Comparison of ENCODE assay signal across 8 mouse cellular contexts in genomic region chr15:12084859-12085258, GRCm38 (mm10). TPM values are rescaled to one million over a fixed set of nuclear protein-coding genes. Genes with fewer than 3 reads are reported as not detected.
DNase-seq lines count a peak whose midpoint lies in the region; ATAC-seq lines count a peak whose summit lies in the region.

No protein-coding gene starts in this region.

- H3K4me3 ChIP-seq in forebrain, embryonic 14.5 days (ENCODE audit: low read depth, low read length): no peak overlapping the region
- no peak overlapping the region for H3K4me3 ChIP-seq in forebrain, embryonic 10.5 days
- no peak overlapping the region for H3K4me3 ChIP-seq in stomach, embryonic 14.5 days (ENCODE audit: low read depth, low read length)

- WGBS in forebrain, embryonic 14.5 days: 82% methylated on average over 4 of the region's 4 CpGs
- WGBS in forebrain, embryonic 10.5 days: 78% methylated on average over 4 of the region's 4 CpGs
- WGBS in stomach, embryonic 14.5 days: 69% methylated on average over 4 of the region's 4 CpGs

- DNase-seq in forebrain, embryonic 14.5 days (ENCODE audit: low spot score): peak; percentile 56
- no peak for DNase-seq in forebrain, embryonic 10.5 days (ENCODE audit: extremely low spot score, low spot score)
- DNase-seq in CD8-positive naive resting alpha-beta T cell, adult 2 months (ENCODE audit: low read depth in 2 of 2, low spot score in 2 of 2): peak; percentile 50 to 63
- peak; percentile 26 for DNase-seq in c-Kit-positive CD71-negative TER-119-negative erythroid progenitor cells, embryonic 14.5 days (ENCODE audit: low read depth)
- DNase-seq in gastrocnemius, postnatal 10 days: peak; percentile 67
- peak; percentile 80 for DNase-seq in kidney, postnatal 10 days
- DNase-seq in mesoderm, embryonic 11.5 days (ENCODE audit: low read depth, low spot score): peak; percentile 49

- H3K27ac ChIP-seq in forebrain, embryonic 14.5 days (ENCODE audit: low read depth, low read length): no peak overlapping the region
- no peak overlapping the region for H3K27ac ChIP-seq in forebrain, embryonic 10.5 days
- peak overlapping the region; percentile 68 for H3K27ac ChIP-seq in stomach, embryonic 14.5 days (ENCODE audit: low read length)

- ATAC-seq in forebrain, embryonic 14.5 days: peak; percentile 57; the same call in 1 of the 2 replicates
- peak; percentile 50; the same call in 1 of the 2 replicates for ATAC-seq in stomach, embryonic 14.5 days (ENCODE audit: insufficient number of reproducible peaks, insufficient read depth, low FRiP score, low read depth)

- H3K36me3 ChIP-seq in forebrain, embryonic 14.5 days (ENCODE audit: control insufficient read depth, insufficient read depth, low read length): no peaks in the 10 kb centered on the region
- H3K36me3 ChIP-seq in forebrain, embryonic 10.5 days (replicated peaks): no peaks in the 10 kb centered on the region
- H3K36me3 ChIP-seq in stomach, embryonic 14.5 days (ENCODE audit: control insufficient read depth, insufficient read depth, low read length): no peaks in the 10 kb centered on the region

- no peak overlapping the region for H3K4me2 ChIP-seq in forebrain, embryonic 14.5 days (ENCODE audit: low read length)
- H3K4me2 ChIP-seq in stomach, embryonic 14.5 days (replicated peaks; ENCODE audit: low read depth, low read length): no peak overlapping the region

- no peaks in the 10 kb centered on the region for H3K4me1 ChIP-seq in forebrain, embryonic 14.5 days (ENCODE audit: control insufficient read depth, insufficient read depth, low read length)
- no peaks in the 10 kb centered on the region for H3K4me1 ChIP-seq in forebrain, embryonic 10.5 days
- peaks cover 7% of the 10 kb centered on the region; the same call in 1 of the 2 replicates for H3K4me1 ChIP-seq in stomach, embryonic 14.5 days (ENCODE audit: control insufficient read depth, insufficient read depth, low read length)

- H3K27me3 ChIP-seq in forebrain, embryonic 14.5 days (replicated peaks; ENCODE audit: control insufficient read depth, insufficient read depth, low read length): no peaks in the 10 kb centered on the region
- no peaks in the 10 kb centered on the region for H3K27me3 ChIP-seq in forebrain, embryonic 10.5 days (ENCODE audit: poor library complexity, severe bottlenecking)
- no peaks in the 10 kb centered on the region for H3K27me3 ChIP-seq in stomach, embryonic 14.5 days (ENCODE audit: control insufficient read depth, insufficient read depth, low read length)

- H3K9ac ChIP-seq in forebrain, embryonic 14.5 days (ENCODE audit: low read length): no peak overlapping the region
- no peak overlapping the region for H3K9ac ChIP-seq in stomach, embryonic 14.5 days (replicated peaks; ENCODE audit: low read depth, low read length)

- no peaks in the 10 kb centered on the region for H3K9me3 ChIP-seq in forebrain, embryonic 14.5 days (replicated peaks; ENCODE audit: control insufficient read depth, low read length)
- H3K9me3 ChIP-seq in forebrain, embryonic 10.5 days: no peaks in the 10 kb centered on the region
- H3K9me3 ChIP-seq in stomach, embryonic 14.5 days (ENCODE audit: control insufficient read depth, low read depth, low read length): no peaks in the 10 kb centered on the region

RNA-seq across cellular contexts. Expression of gene Zfr, which starts 32.8 kb away (rescaled TPM):
- polyA plus RNA-seq in forebrain, embryonic 14.5 days (2014; fragmentation: Nextera tagmentation; extraction: Ambion mirVana): 169 and 182 TPM in 2 replicates
- polyA plus RNA-seq in forebrain, embryonic 10.5 days (2016; fragmentation: Nextera tagmentation; extraction: Ambion mirVana): 126 and 135 TPM in 2 replicates
- total RNA-seq in gastrocnemius, postnatal 10 days (2021): 10 to 100 TPM; 72.3 to 89.0 TPM
- 173 and 181 TPM in 2 replicates for polyA plus RNA-seq in stomach, embryonic 14.5 days (2014; fragmentation: Nextera tagmentation; extraction: Ambion mirVana)
